Mouse (Mus musculus) myocyte (in vitro differentiated cells): ENCODE measurements at regions not wholly inside any gene's neighbourhood (a gene's known extent, or its start where the extent isn't known, plus 50 kb on each side); places are given as distances from the start of the nearest gene placed in this dataset.

ENCODE experiments used
- H3K27me3 ChIP-seq: one replicate; pipeline ENCODE4 v1.6.1; 2011; ENCODE audit not compliant: control insufficient read depth, insufficient read depth, insufficient read length
- H3K36me3 ChIP-seq: one replicate; pipeline ENCODE4 v1.6.1; 2011; ENCODE audit not compliant: control insufficient read depth, insufficient read depth
- H3K4me2 ChIP-seq: one replicate; pipeline ENCODE4 v1.6.1; 2011; ENCODE audit warnings: low read depth, control low read depth
- H3K4me3 ChIP-seq: one replicate; pipeline ENCODE4 v1.5.1; 2011; ENCODE audit warnings: mild to moderate bottlenecking, control low read depth, moderate library complexity
- H3K79me2 ChIP-seq: one replicate; pipeline ENCODE4 v1.6.1; 2011; ENCODE audit not compliant: control insufficient read depth, insufficient read depth
- H3ac ChIP-seq: one replicate; pipeline ENCODE4 v1.6.1; 2011; ENCODE audit not compliant: control insufficient read depth, insufficient read length
- CEBPB ChIP-seq: IDR thresholded peaks from 2 replicates; pipeline ENCODE4 v1.6.1; 2011; ENCODE audit warnings: mild to moderate bottlenecking, moderate library complexity; ENCODE audit not compliant: poor library complexity, insufficient read depth, severe bottlenecking
- E2F4 ChIP-seq: IDR thresholded peaks from one replicate; pipeline ENCODE4 v1.6.1; 2011; ENCODE audit warnings: mild to moderate bottlenecking, control low read depth, moderate library complexity; ENCODE audit not compliant: insufficient read depth
- MAX ChIP-seq: IDR thresholded peaks from one replicate; pipeline ENCODE4 v1.6.1; 2011; ENCODE audit warnings: low read depth, mild to moderate bottlenecking, control low read depth
- MYOD1 ChIP-seq, 3 experiments: IDR thresholded peaks; one replicate each; pipeline ENCODE4 v1.6.1; 2011; ENCODE audit warnings: control low read depth in 2 of 3, low read depth in 2 of 3, mild to moderate bottlenecking in 2 of 3, moderate library complexity in 1 of 3; ENCODE audit not compliant: insufficient read length in 2 of 3, control insufficient read depth in 1 of 3
- MYOG ChIP-seq, 3 experiments: IDR thresholded peaks; one replicate each; pipeline ENCODE4 v1.6.1; 2011; ENCODE audit warnings: control low read depth in 2 of 3, low read depth in 2 of 3, mild to moderate bottlenecking in 2 of 3; ENCODE audit not compliant: insufficient read length in 2 of 3, control insufficient read depth in 1 of 3, insufficient read depth in 1 of 3
- POLR2A ChIP-seq: IDR thresholded peaks from one replicate; pipeline ENCODE4 v1.6.1; 2011; ENCODE audit warnings: low read depth, mild to moderate bottlenecking, control low read depth, moderate library complexity; ENCODE audit not compliant: insufficient read length
- POLR2AphosphoS2 ChIP-seq: IDR thresholded peaks from one replicate; pipeline ENCODE4 v1.6.1; 2011; ENCODE audit warnings: low read depth, control low read depth; ENCODE audit not compliant: insufficient read length
- REST ChIP-seq: IDR thresholded peaks from one replicate; pipeline ENCODE4 v1.6.1; 2011; ENCODE audit warnings: mild to moderate bottlenecking, control low read depth, moderate library complexity; ENCODE audit not compliant: insufficient read depth, insufficient read length
- SRF ChIP-seq: IDR thresholded peaks from one replicate; pipeline ENCODE4 v1.6.1; 2011; ENCODE audit warnings: low read depth; ENCODE audit not compliant: control insufficient read depth, insufficient read length
- TCF12 ChIP-seq: IDR thresholded peaks from one replicate; pipeline ENCODE4 v1.6.1; 2011; ENCODE audit warnings: mild to moderate bottlenecking, control low read depth; ENCODE audit not compliant: poor library complexity, insufficient read depth, severe bottlenecking
- TCF3 ChIP-seq: IDR thresholded peaks from one replicate; pipeline ENCODE4 v1.6.1; 2011; ENCODE audit warnings: low read depth, control low read depth; ENCODE audit not compliant: insufficient read length
- USF1 ChIP-seq: IDR thresholded peaks from one replicate; pipeline ENCODE4 v1.6.1; 2011; ENCODE audit warnings: low read depth, mild to moderate bottlenecking, control low read depth, moderate library complexity

- Histone ChIP-seq H3K36me3 (no peaks in the 10 kb centered on the region), H3K4me3 (no peak overlapping the region), H3K27me3 (no peaks in the 10 kb centered on the region)
These were observed 69.5 kb downstream of the Aldh8a1 start for GRCm38 (mm10) chr10:21446641-21447040.

GRCm38 (mm10) chr10:21448132-21448531 lies 71.0 kb downstream of the Aldh8a1 start:
- no peak overlapping the region for H3K4me3 ChIP-seq
- H3K79me2 ChIP-seq, result no peaks in the 10 kb centered on the region
- TF ChIP-seq MYOG (IDR thresholded peaks at IDR 0.05; ENCODE audit: control insufficient read depth in 1 of 3, insufficient read depth in 1 of 3, insufficient read length in 2 of 3, low read depth in 2 of 3), result no peak
- TF ChIP-seq POLR2A, result no peak
- no peak for TF ChIP-seq MYOD1 (IDR thresholded peaks at IDR 0.05; ENCODE audit: control insufficient read depth in 1 of 3, insufficient read length in 2 of 3, low read depth in 2 of 3)
- TF ChIP-seq CEBPB, result no peak
- TF ChIP-seq USF1, result no peak
- no peak for TF ChIP-seq POLR2AphosphoS2
- TF ChIP-seq REST, result no peak
- no peak for TF ChIP-seq MAX
- no peak for TF ChIP-seq E2F4
- TF ChIP-seq SRF, result no peak
- no peak for TF ChIP-seq TCF12
- no peak for TF ChIP-seq TCF3
- no peaks in the 10 kb centered on the region for H3K36me3 ChIP-seq
- H3K27me3 ChIP-seq, result no peaks in the 10 kb centered on the region
- no peak overlapping the region for H3ac ChIP-seq
- H3K4me2 ChIP-seq, result no peak overlapping the region

More at GRCm38 (mm10) chr10:21446641-21447040, 69.5 kb downstream of the Aldh8a1 start:
- Histone ChIP-seq H3ac (no peak overlapping the region), H3K4me2 (no peak overlapping the region), H3K79me2 (no peaks in the 10 kb centered on the region)
- TF ChIP-seq SRF, result no peak
- TF ChIP-seq POLR2A, result no peak
- TF ChIP-seq TCF3, result no peak
- TF ChIP-seq MYOG (IDR thresholded peaks at IDR 0.05; ENCODE audit: control insufficient read depth in 1 of 3, insufficient read depth in 1 of 3, insufficient read length in 2 of 3, low read depth in 2 of 3), result no peak
- TF ChIP-seq TCF12, result no peak
- TF ChIP-seq USF1, result no peak
- TF ChIP-seq MYOD1 (IDR thresholded peaks at IDR 0.05; ENCODE audit: control insufficient read depth in 1 of 3, insufficient read length in 2 of 3, low read depth in 2 of 3), result no peak
- no peak for TF ChIP-seq REST
- no peak for TF ChIP-seq CEBPB
- TF ChIP-seq E2F4, result no peak
- TF ChIP-seq MAX, result no peak
- TF ChIP-seq POLR2AphosphoS2, result no peak

- H3K4me3 ChIP-seq, result no peak overlapping the region
- no peak overlapping the region for H3ac ChIP-seq
- H3K27me3 ChIP-seq, result no peaks in the 10 kb centered on the region
- no peaks in the 10 kb centered on the region for H3K36me3 ChIP-seq
- H3K4me2 ChIP-seq, result no peak overlapping the region
- no peaks in the 10 kb centered on the region for H3K79me2 ChIP-seq
- TF ChIP-seq USF1, result no peak
- TF ChIP-seq POLR2A, result no peak
- TF ChIP-seq TCF3, result no peak
- no peak for TF ChIP-seq POLR2AphosphoS2
- no peak for TF ChIP-seq CEBPB
- TF ChIP-seq MAX, result no peak
- TF ChIP-seq TCF12, result no peak
- TF ChIP-seq MYOG (IDR thresholded peaks at IDR 0.05; ENCODE audit: control insufficient read depth in 1 of 3, insufficient read depth in 1 of 3, insufficient read length in 2 of 3, low read depth in 2 of 3), result no peak
- no peak for TF ChIP-seq REST
These were observed 71.9 kb downstream of the Aldh8a1 start for GRCm38 (mm10) chr10:21448942-21449341.

- H3K27me3 ChIP-seq, result no peaks in the 10 kb centered on the region
These were observed 75.5 kb downstream of the Aldh8a1 start for GRCm38 (mm10) chr10:21452611-21453010.

More at GRCm38 (mm10) chr10:21452611-21453010, 75.5 kb downstream of the Aldh8a1 start:
- TF ChIP-seq REST (no peak), E2F4 (no peak), MAX (no peak), MYOG (IDR thresholded peaks at IDR 0.05; ENCODE audit: control insufficient read depth in 1 of 3, insufficient read depth in 1 of 3, insufficient read length in 2 of 3, low read depth in 2 of 3) (no peak), POLR2A (no peak), TCF12 (no peak), SRF (no peak), POLR2AphosphoS2 (no peak), TCF3 (no peak), MYOD1 (IDR thresholded peaks at IDR 0.05; ENCODE audit: control insufficient read depth in 1 of 3, insufficient read length in 2 of 3, low read depth in 2 of 3) (no peak), CEBPB (no peak), USF1 (no peak)
- Histone ChIP-seq H3K4me2 (no peak overlapping the region), H3K79me2 (no peaks in the 10 kb centered on the region), H3ac (no peak overlapping the region), H3K36me3 (no peaks in the 10 kb centered on the region), H3K4me3 (no peak overlapping the region)
